Mouse (Mus musculus) urinary bladder, postnatal 25 days (tissue): ENCODE data around the gene Gm20605.

Experiments
- DNase-seq: peaks from one replicate; pipeline ENCODE4 v3.0.0; 2022; ENCODE audit warnings: low spot score

Gene Gm20605

GRCm38 (mm10) chr5:137690531-137690930, 61.6 kb downstream of the Gm20605 start:
- DNase-seq: no peak

DNA sequence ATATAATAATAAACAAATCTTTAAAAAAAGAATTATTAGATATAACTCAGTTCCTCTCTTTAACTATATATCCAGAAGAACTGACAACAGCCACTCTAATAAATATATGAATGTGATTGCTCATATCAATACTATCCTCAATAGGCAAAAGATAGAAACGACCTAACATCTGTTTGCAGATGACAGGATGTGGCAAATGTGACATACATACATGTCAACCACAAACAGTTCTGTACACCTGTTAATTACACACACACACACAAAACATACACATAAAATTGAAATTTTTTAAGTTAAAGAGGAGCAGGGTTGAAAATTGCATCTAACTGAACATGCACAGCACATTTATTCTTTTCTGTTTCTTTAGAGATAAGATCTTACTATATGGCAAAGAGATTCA, 62.9 kb downstream of the Gm20605 start:
- no peak for DNase-seq
